Mouse (Mus musculus): ENCODE results near the gene Chit1. TPM values are rescaled to one million over a fixed set of nuclear protein-coding genes. Genes with fewer than 3 reads are reported as not detected.

Chit1 gene
- polyA plus RNA-seq, 2 experiments = 0.08 TPM; not detected in 1

DNA sequence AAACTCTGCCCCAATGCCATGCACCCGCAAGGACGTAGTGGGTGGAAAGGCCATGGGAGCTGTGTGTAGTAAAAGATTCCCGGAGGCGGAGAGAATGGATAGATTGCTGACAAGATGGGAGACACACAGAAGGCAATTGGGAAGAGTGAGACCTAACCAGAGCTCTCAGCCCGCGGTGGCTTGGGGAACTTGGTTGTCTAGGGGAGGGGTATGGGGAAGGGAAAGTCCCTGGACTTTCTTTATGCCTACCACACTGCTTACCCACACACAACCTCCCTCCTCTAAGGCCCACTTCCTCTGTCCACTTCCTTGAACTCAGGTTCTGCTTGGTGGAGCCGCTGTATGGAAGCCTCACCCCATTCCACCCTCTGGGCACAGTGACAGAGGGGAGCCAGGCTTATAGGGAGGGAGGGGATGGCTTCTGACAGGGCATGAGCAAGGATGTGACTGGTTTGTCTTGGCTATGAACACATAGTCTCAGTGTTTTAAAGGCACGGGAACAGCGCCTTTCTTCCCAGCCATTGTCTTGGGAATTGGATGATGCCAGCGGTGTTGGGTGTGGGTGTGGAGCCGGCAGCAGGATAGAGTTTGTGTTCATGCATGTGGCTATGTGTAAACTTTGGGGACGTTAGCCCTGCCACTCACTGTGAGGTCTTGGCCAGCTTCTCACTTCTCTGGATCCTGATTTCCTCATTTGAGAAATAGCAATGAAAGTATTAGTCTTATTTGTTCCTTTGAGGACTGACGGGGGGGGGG is 17.1 kb upstream of the Chit1 start:
- Histone ChIP-seq H3K27ac (peak overlapping the region; percentile 99), H3K36me3 (replicated peaks; ENCODE audit: control insufficient read depth, insufficient read depth, low read depth) (no peaks in the 10 kb centered on the region), H3K9me3 (ENCODE audit: control insufficient read depth, low read length) (no peaks in the 10 kb centered on the region), H3K4me1 (replicated peaks; ENCODE audit: control insufficient read depth in 2 of 2, insufficient read depth in 2 of 2, low read length in 1 of 2) (peaks cover 67 to 71% of the 10 kb centered on the region in 2 experiments), H3K9ac (replicated peaks) (peak overlapping the region; percentile 84), H3K4me3 (ENCODE audit: insufficient read depth in 1 of 2, low read depth in 2 of 2, low read length in 2 of 2) (peak overlapping the region; percentile 64 to 67), H3K4me2 (ENCODE audit: low read depth) (peak overlapping the region; percentile 99), H3K27me3 (ENCODE audit: control insufficient read depth, insufficient read depth, low read length) (no peaks in the 10 kb centered on the region)
- no peak for DNase-seq (ENCODE audit: low read depth in 3 of 3, low spot score in 3 of 3)
- TF ChIP-seq EP300 (IDR thresholded peaks at IDR 0.05; ENCODE audit: low read depth) = no peak
- no peak for TF ChIP-seq CTCF (IDR thresholded peaks at IDR 0.05; ENCODE audit: low read depth)
- WGBS (ENCODE audit: insufficient replicate concordance) = 44% methylated on average over 13 of the region's 13 CpGs
- ATAC-seq (ENCODE audit: insufficient read depth) = no peak

GRCm38 (mm10) chr1:134095033-134095612 is 15.9 kb upstream of the Chit1 start:
- H3K9ac ChIP-seq (replicated peaks) = no peak overlapping the region
- no peaks in the 10 kb centered on the region for H3K36me3 ChIP-seq (replicated peaks; ENCODE audit: control insufficient read depth, insufficient read depth, low read depth)
- no peak overlapping the region for H3K27ac ChIP-seq
- no peaks in the 10 kb centered on the region for H3K27me3 ChIP-seq (ENCODE audit: control insufficient read depth, insufficient read depth, low read length)
- no peaks in the 10 kb centered on the region for H3K9me3 ChIP-seq (ENCODE audit: control insufficient read depth, low read length)
- peaks cover 70 to 74% of the 10 kb centered on the region in 2 experiments for H3K4me1 ChIP-seq (replicated peaks; ENCODE audit: control insufficient read depth in 2 of 2, insufficient read depth in 2 of 2, low read length in 1 of 2)
- DNase-seq (ENCODE audit: low read depth in 3 of 3, low spot score in 3 of 3) = no peak
- no peak overlapping the region for H3K4me3 ChIP-seq (ENCODE audit: insufficient read depth in 1 of 2, low read depth in 2 of 2, low read length in 2 of 2)
- H3K4me2 ChIP-seq (ENCODE audit: low read depth) = no peak overlapping the region; the same call in 1 of the 2 replicates
- ATAC-seq (ENCODE audit: insufficient read depth) = no peak
- TF ChIP-seq EP300 (IDR thresholded peaks at IDR 0.05; ENCODE audit: low read depth) (no peak), CTCF (IDR thresholded peaks at IDR 0.05; ENCODE audit: low read depth) (no peak)
- 31% methylated on average over 7 of the region's 7 CpGs for WGBS (ENCODE audit: insufficient replicate concordance)

- no peak overlapping the region for H3K27ac ChIP-seq
These were observed 15.3 kb upstream of the Chit1 start for GRCm38 (mm10) chr1:134095721-134096120.

DNA sequence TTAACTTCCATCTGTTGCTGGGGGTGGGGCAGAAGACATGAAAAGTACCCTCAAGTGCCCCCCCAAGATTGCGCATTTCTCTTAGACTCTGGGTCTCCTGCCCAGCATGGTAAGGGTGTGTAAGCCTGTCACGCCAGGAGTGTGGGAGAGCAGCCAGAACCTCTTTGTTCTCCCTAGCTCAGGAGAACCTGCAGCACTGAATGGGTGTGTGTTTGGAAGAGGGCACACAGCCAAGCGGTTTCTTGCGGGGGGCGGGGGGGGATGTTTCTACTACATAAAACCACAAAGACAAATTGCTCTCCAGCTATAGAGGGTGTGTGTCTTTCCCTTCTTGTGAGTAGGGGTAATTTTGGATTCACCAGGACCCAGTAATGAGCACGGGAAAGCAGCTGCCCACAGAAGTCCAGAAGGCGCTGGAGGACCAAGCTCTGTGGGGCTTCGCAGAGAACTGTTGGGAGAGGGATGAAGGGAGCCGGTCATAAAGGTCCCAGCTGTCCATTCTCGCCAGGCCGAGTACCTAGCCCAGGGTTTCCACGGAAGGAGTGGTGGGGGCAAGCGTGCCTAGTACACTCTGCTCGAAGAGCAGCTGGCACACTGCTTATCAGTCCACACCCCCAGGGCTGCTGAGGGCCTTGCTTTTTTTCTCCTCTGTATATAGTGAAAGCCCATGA is 14.6 kb upstream of the Chit1 start:
- 58% methylated on average over 14 of the region's 14 CpGs for WGBS (ENCODE audit: insufficient replicate concordance)
- H3K9ac ChIP-seq (replicated peaks) = peak overlapping the region; percentile 43
- ATAC-seq (ENCODE audit: insufficient read depth) = no peak

More at GRCm38 (mm10) chr1:134095721-134096120, 15.3 kb upstream of the Chit1 start:
- Histone ChIP-seq H3K4me2 (ENCODE audit: low read depth) (no peak overlapping the region), H3K4me3 (ENCODE audit: insufficient read depth in 1 of 2, low read depth in 2 of 2, low read length in 2 of 2) (no peak overlapping the region), H3K9me3 (ENCODE audit: control insufficient read depth, low read length) (no peaks in the 10 kb centered on the region), H3K36me3 (replicated peaks; ENCODE audit: control insufficient read depth, insufficient read depth, low read depth) (no peaks in the 10 kb centered on the region), H3K9ac (replicated peaks) (no peak overlapping the region), H3K27me3 (ENCODE audit: control insufficient read depth, insufficient read depth, low read length) (no peaks in the 10 kb centered on the region), H3K4me1 (replicated peaks; ENCODE audit: control insufficient read depth in 2 of 2, insufficient read depth in 2 of 2, low read length in 1 of 2) (peaks cover 76 to 80% of the 10 kb centered on the region in 2 experiments)
- 82% methylated on average over 4 of the region's 4 CpGs for WGBS (ENCODE audit: insufficient replicate concordance)
- ATAC-seq (ENCODE audit: insufficient read depth) (no peak), DNase-seq (ENCODE audit: low read depth in 3 of 3, low spot score in 3 of 3) (no peak)
- no peak for TF ChIP-seq CTCF (IDR thresholded peaks at IDR 0.05; ENCODE audit: low read depth)
- TF ChIP-seq EP300 (IDR thresholded peaks at IDR 0.05; ENCODE audit: low read depth) = no peak

More for the DNA sequence above, 14.6 kb upstream of the Chit1 start:
- no peak overlapping the region for H3K4me3 ChIP-seq (ENCODE audit: insufficient read depth in 1 of 2, low read depth in 2 of 2, low read length in 2 of 2)
- H3K9me3 ChIP-seq (ENCODE audit: control insufficient read depth, low read length) = no peaks in the 10 kb centered on the region
- no peak for DNase-seq (ENCODE audit: low read depth in 3 of 3, low spot score in 3 of 3)
- peak overlapping the region; percentile 34 for H3K4me2 ChIP-seq (ENCODE audit: low read depth)
- no peak for TF ChIP-seq EP300 (IDR thresholded peaks at IDR 0.05; ENCODE audit: low read depth)
- no peak for TF ChIP-seq CTCF (IDR thresholded peaks at IDR 0.05; ENCODE audit: low read depth)
- peak overlapping the region; percentile 22 for H3K27ac ChIP-seq
- peaks cover 76 to 78% of the 10 kb centered on the region in 2 experiments for H3K4me1 ChIP-seq (replicated peaks; ENCODE audit: control insufficient read depth in 2 of 2, insufficient read depth in 2 of 2, low read length in 1 of 2)
- no peaks in the 10 kb centered on the region for H3K27me3 ChIP-seq (ENCODE audit: control insufficient read depth, insufficient read depth, low read length)
- H3K36me3 ChIP-seq (replicated peaks; ENCODE audit: control insufficient read depth, insufficient read depth, low read depth) = no peaks in the 10 kb centered on the region

Data from liver, embryonic 14.5 days (tissue).